Mouse (Mus musculus) forebrain, postnatal 0 days (tissue): ENCODE data around the gene Ak3. TPM values are rescaled to one million over a fixed set of nuclear protein-coding genes. Genes with fewer than 3 reads are reported as not detected.

Experiments
- ATAC-seq: fragments of 200-750 bp; cut with Nextera tagmentation; 2 replicates; pipeline ENCODE4 v1.8.0; 2017; ENCODE audit warnings: mild to moderate bottlenecking, moderate library complexity
- DNase-seq: peaks from one replicate; pipeline ENCODE4 v3.0.0-alpha.2; 2015
- H3K27ac ChIP-seq: fragments of 300-500 bp; sonication (generic); 2 replicates; pipeline ENCODE4 v1.5.1; 2014; ENCODE audit warnings: low read depth, mild to moderate bottlenecking, antibody characterized with exemption, low read length, moderate library complexity, mixed read lengths
- H3K27me3 ChIP-seq: fragments of 300-500 bp; sonication (generic); 2 replicates; pipeline ENCODE4 v1.6.1; 2014; ENCODE audit warnings: mild to moderate bottlenecking, low read length, mixed read lengths; ENCODE audit not compliant: insufficient read depth
- H3K36me3 ChIP-seq: fragments of 300-500 bp; sonication (generic); 2 replicates; pipeline ENCODE4 v1.6.1; 2014; ENCODE audit warnings: mild to moderate bottlenecking, moderate library complexity; ENCODE audit not compliant: insufficient read depth
- H3K4me1 ChIP-seq: fragments of 300-500 bp; sonication (generic); 2 replicates; pipeline ENCODE4 v1.6.1; 2014; ENCODE audit warnings: antibody characterized with exemption; ENCODE audit not compliant: insufficient read depth
- H3K4me2 ChIP-seq: fragments of 300-500 bp; sonication (generic); 2 replicates; pipeline ENCODE4 v1.6.1; 2014; ENCODE audit warnings: low read depth, mild to moderate bottlenecking, moderate library complexity
- H3K4me3 ChIP-seq: fragments of 300-500 bp; sonication (generic); 2 replicates; pipeline ENCODE4 v1.5.1; 2014; ENCODE audit warnings: low read depth, low read length, mixed read lengths
- H3K9ac ChIP-seq: fragments of 300-500 bp; sonication (generic); 2 replicates; pipeline ENCODE4 v1.6.1; 2014; ENCODE audit warnings: mild to moderate bottlenecking
- H3K9me3 ChIP-seq: fragments of 300-500 bp; sonication (generic); 2 replicates; pipeline ENCODE4 v1.6.1; 2016; ENCODE audit warnings: low read length
- CTCF ChIP-seq: sonication (generic); IDR thresholded peaks from 2 replicates; pipeline ENCODE4 v1.5.1; 2016; ENCODE audit warnings: antibody characterized with exemption, control low read depth, low read depth
- WGBS: fragments of 180-500 bp; shearing (Covaris S2); extraction: QIAGEN DNeasy Blood & Tissue Kit; methylation state at CpG from one replicate; pipeline ENCODE4 v1.1.7; 2014; 5-methylcytosine and 5-hydroxymethylcytosine counted together
- polyA plus RNA-seq: library from polyadenylated mRNA; unstranded; fragments of >200 nt; fragmentation: Nextera tagmentation; extraction: Ambion mirVana; gene quantifications from 2 replicates; pipeline ENCODE4 v1.2.1, GENCODE M21; 2015
- total RNA-seq: library from RNA; depleted of rRNA; stranded (reverse); fragments of >200 nt; gene quantifications from 2 replicates; pipeline ENCODE4 v1.2.3, GENCODE M21; 2014

Ak3 gene
- total and polyA plus RNA-seq, 2 experiments from 2014 or later, result 68.2 to 76.5 TPM

DNA sequence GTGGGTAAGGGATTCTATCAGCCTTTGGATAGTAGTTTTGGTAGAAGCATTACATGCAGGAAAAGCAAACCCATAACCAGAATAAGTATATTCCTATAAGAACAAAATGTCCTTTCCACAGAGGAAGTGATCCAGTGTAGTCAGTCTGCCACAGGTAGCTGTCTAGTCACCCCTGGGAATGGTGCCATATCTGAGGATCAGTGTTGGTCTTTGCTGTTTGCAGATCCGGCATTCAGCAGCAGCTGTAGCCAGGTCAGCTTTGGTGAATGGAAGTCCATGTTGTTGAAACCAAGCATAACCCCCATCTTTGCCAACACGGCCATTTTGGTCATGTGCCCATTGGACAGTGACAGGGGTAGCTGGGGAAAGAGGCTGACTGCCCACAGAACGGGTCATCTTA is 16.0 kb downstream of the Ak3 start:
- Histone ChIP-seq H3K4me1 (no peaks in the 10 kb centered on the region), H3K4me3 (no peak overlapping the region), H3K9me3 (no peaks in the 10 kb centered on the region), H3K36me3 (peaks cover 9% of the 10 kb centered on the region; the same call in 1 of the 2 replicates), H3K27ac (no peak overlapping the region), H3K27me3 (no peaks in the 10 kb centered on the region), H3K9ac (no peak overlapping the region), H3K4me2 (no peak overlapping the region)
- TF ChIP-seq CTCF, result no peak
- DNase-seq (no peak), ATAC-seq (no peak)
- 93% methylated on average over 3 of the region's 3 CpGs for WGBS

DNA sequence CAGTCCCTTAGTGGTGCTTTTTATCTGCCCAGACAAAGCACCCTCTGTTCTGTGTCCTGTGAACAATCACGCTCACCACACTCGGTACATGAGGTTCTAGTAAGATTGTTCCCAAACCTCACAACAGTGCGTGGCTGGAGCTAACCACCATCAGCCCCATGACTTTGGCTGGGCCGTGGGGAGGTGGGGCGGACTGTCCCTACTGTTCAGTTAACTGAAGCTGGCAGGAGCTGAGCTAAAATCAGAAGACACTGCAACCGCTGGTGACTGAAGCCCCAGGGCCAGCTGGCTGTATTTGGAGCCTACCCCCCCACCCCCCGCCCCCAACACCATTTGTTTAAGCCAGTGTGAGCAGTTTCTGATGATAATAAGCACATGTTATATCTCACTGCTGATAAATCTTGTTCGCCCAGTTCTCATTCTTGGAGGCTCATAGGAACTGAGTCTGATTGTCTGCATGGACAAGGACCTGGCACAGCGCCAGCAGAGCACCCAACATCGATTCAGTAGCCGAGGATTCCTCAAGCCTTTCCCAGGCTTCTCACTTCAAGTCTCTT is 23.3 kb downstream of the Ak3 start:
- Histone ChIP-seq H3K4me2 (no peak overlapping the region), H3K36me3 (peaks cover 52% of the 10 kb centered on the region), H3K27me3 (no peaks in the 10 kb centered on the region), H3K9me3 (no peaks in the 10 kb centered on the region), H3K9ac (no peak overlapping the region), H3K4me1 (no peaks in the 10 kb centered on the region), H3K27ac (peak overlapping the region; percentile 23; the same call in 1 of the 2 replicates), H3K4me3 (no peak overlapping the region)
- peak; percentile 88 for ATAC-seq
- peak; percentile 39 for DNase-seq
- WGBS, result 47% methylated on average over 11 of the region's 11 CpGs
- TF ChIP-seq CTCF, result no peak

DNA sequence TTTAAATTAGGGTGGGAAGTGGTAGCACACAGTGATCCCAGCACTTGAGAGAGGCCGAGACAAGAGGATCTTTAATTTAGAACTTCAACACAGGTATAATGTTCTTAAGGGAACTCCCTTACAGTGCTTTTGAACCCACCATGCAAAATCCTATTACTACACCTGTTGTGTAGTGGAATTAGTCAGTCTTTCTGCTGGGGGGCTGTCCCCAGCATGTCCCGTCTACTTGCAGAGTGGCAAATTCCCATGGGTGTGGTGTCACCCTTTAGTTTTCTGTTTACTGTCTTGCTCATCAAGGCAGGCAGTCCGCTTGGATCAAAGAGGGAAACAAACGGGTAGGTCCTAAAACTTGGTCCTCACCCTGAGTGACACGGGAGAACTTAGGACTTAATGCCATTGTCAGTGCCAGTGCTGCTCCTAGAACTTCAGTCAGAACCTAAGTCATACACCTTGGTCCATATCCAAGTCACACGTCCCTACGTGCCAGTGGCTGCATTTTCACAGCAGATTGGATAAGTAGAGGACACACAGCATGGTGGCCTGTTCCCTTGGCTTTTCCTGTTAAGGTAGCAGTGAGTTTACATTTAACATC is 25.9 kb downstream of the Ak3 start:
- Histone ChIP-seq H3K4me2 (no peak overlapping the region), H3K9ac (no peak overlapping the region), H3K27me3 (no peaks in the 10 kb centered on the region), H3K9me3 (no peaks in the 10 kb centered on the region), H3K4me3 (no peak overlapping the region), H3K4me1 (no peaks in the 10 kb centered on the region), H3K27ac (no peak overlapping the region), H3K36me3 (peaks cover 63% of the 10 kb centered on the region)
- TF ChIP-seq CTCF, result no peak
- DNase-seq (no peak), ATAC-seq (no peak)
- 90% methylated on average over 7 of the region's 7 CpGs for WGBS

DNA sequence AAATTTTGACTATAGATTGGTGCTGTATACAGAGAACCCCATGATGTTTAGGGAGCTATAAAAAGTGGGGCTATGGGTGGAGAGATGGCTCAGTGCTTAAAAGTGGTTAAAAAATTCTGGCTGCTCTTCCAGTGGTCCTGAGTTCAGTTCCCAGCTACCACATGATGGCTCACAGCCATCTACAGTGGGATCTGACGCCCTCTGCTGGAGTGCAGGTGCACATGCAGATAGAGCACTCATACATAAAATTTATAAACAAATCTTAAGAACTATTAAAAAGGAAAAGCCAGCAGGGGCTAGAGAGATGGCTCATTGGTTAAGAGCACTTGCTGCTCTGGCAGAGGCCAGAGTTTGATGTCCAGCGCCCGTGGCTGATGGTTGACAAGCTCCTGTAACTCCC is 28.1 kb downstream of the Ak3 start:
- Histone ChIP-seq H3K9me3 (no peaks in the 10 kb centered on the region), H3K4me1 (no peaks in the 10 kb centered on the region), H3K36me3 (peaks cover 51% of the 10 kb centered on the region), H3K4me2 (no peak overlapping the region), H3K9ac (no peak overlapping the region), H3K27me3 (no peaks in the 10 kb centered on the region), H3K27ac (no peak overlapping the region), H3K4me3 (no peak overlapping the region)
- no peak for ATAC-seq
- WGBS, result 94% methylated on average over 3 of the region's 3 CpGs
- no peak for DNase-seq
- peak; percentile 28; the same call in 1 of the 2 replicates for TF ChIP-seq CTCF

DNA sequence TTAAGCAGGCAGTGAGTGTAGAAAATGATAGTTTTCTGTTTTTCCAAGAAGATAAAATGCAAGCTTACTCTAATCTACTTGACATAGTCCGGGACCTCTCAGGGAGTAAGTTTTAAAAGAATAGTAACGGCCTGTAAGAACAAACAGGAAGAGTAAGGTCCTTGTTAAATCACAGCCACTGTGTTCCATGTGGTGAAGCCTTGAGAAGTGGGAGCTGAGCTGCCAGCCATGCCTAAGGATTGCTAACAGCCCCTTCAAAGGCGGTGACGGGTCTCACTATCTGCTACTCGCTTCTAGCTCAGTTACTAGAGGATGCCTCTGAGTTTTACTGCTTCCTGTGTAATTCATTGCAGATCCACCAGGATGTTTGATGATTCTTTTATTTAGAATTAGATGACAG is 31.0 kb downstream of the Ak3 start:
- H3K9ac ChIP-seq, result no peak overlapping the region

GRCm38 (mm10) chr19:29016204-29016765 is 31.5 kb downstream of the Ak3 start:
- TF ChIP-seq CTCF, result no peak
- WGBS, result 89% methylated on average over 5 of the region's 5 CpGs
- Histone ChIP-seq H3K9me3 (no peaks in the 10 kb centered on the region), H3K27ac (no peak overlapping the region), H3K9ac (no peak overlapping the region), H3K4me3 (no peak overlapping the region), H3K4me1 (no peaks in the 10 kb centered on the region), H3K27me3 (no peaks in the 10 kb centered on the region), H3K4me2 (no peak overlapping the region), H3K36me3 (peaks cover 56% of the 10 kb centered on the region)
- DNase-seq, result no peak
- no peak for ATAC-seq

More for the DNA sequence above, 31.0 kb downstream of the Ak3 start:
- TF ChIP-seq CTCF, result no peak
- H3K9me3 ChIP-seq, result no peaks in the 10 kb centered on the region
- ATAC-seq (no peak), DNase-seq (no peak)
- no peak overlapping the region for H3K4me3 ChIP-seq
- H3K27ac ChIP-seq, result no peak overlapping the region
- H3K27me3 ChIP-seq, result no peaks in the 10 kb centered on the region
- peaks cover 55% of the 10 kb centered on the region for H3K36me3 ChIP-seq
- 86% methylated on average over 5 of the region's 5 CpGs for WGBS
- no peaks in the 10 kb centered on the region for H3K4me1 ChIP-seq
- H3K4me2 ChIP-seq, result no peak overlapping the region

- Histone ChIP-seq H3K9me3 (no peaks in the 10 kb centered on the region), H3K4me2 (no peak overlapping the region), H3K27me3 (no peaks in the 10 kb centered on the region), H3K36me3 (peaks cover 59% of the 10 kb centered on the region), H3K4me1 (no peaks in the 10 kb centered on the region), H3K27ac (no peak overlapping the region), H3K9ac (no peak overlapping the region), H3K4me3 (no peak overlapping the region)
- DNase-seq (no peak), ATAC-seq (no peak)
- WGBS, result 91% methylated on average over 8 of the region's 8 CpGs
- TF ChIP-seq CTCF, result no peak
These were observed 32.2 kb downstream of the Ak3 start for GRCm38 (mm10) chr19:29015410-29016203.
